14 mouse cellular contexts compared by ENCODE assay signal in genomic region chr16:76407321-76407920, GRCm38 (mm10). TPM values are rescaled to one million over a fixed set of nuclear protein-coding genes. Genes with fewer than 3 reads are reported as not detected.
DNase-seq lines count a peak whose midpoint lies in the region; ATAC-seq and TF ChIP-seq lines count a peak whose summit lies in the region.
"Had no signal": no experiment of that assay in that cellular context is flagged by ENCODE, and none has a peak within 500 bp of the region (broad histone marks: within the 10 kb centered on the region; RNA-seq: fewer than 3 reads in every experiment).

No protein-coding gene starts in this region.

- H3K9ac ChIP-seq in heart, embryonic 12.5 days, result no peak overlapping the region
- H3K9ac ChIP-seq in lung, embryonic 16.5 days (ENCODE audit: low read length), result no peak overlapping the region
- H3K9ac ChIP-seq in heart, embryonic 16.5 days (ENCODE audit: low read length), result no peak overlapping the region
- no peak overlapping the region for H3K9ac ChIP-seq in stomach, embryonic 15.5 days
- H3K9ac ChIP-seq: liver, embryonic 13.5 days had no signal

- no peak for DNase-seq in heart, postnatal 4 days
- DNase-seq in lung, adult 2 months, result no peak
- no peak for DNase-seq in adrenal gland, postnatal 14 days
- no peak for DNase-seq in left cerebral cortex, postnatal 25 days (ENCODE audit: low spot score in 2 of 2)
- DNase-seq: cerebellum, adult 9-10 months; liver, embryonic 13.5 days; midbrain, embryonic 14.5 days had no signal

- H3K27ac ChIP-seq in heart, embryonic 12.5 days (ENCODE audit: poor library complexity, severe bottlenecking), result peak overlapping the region; percentile 53
- H3K27ac ChIP-seq in lung, embryonic 16.5 days (ENCODE audit: low read length), result no peak overlapping the region
- H3K27ac ChIP-seq in heart, embryonic 16.5 days (ENCODE audit: low read length), result peak overlapping the region; percentile 37; the same call in 1 of the 2 replicates
- no peak overlapping the region for H3K27ac ChIP-seq in stomach, embryonic 15.5 days
- H3K27ac ChIP-seq: forebrain, embryonic 10.5 days; hindbrain, embryonic 10.5 days; liver, embryonic 13.5 days had no signal

- H3K9me3 ChIP-seq in heart, embryonic 12.5 days (replicated peaks), result no peaks in the 10 kb centered on the region
- H3K9me3 ChIP-seq in lung, embryonic 16.5 days (ENCODE audit: control insufficient read depth, low read length), result no peaks in the 10 kb centered on the region
- H3K9me3 ChIP-seq in heart, embryonic 16.5 days (replicated peaks; ENCODE audit: control insufficient read depth, low read length), result no peaks in the 10 kb centered on the region
- no peaks in the 10 kb centered on the region for H3K9me3 ChIP-seq in stomach, embryonic 15.5 days
- H3K9me3 ChIP-seq: forebrain, embryonic 10.5 days; hindbrain, embryonic 10.5 days; liver, embryonic 13.5 days had no signal

- ATAC-seq in heart, embryonic 12.5 days (ENCODE audit: insufficient number of reproducible peaks, low FRiP score), result peak; percentile 61
- ATAC-seq in lung, embryonic 16.5 days (ENCODE audit: low read depth), result 0 out of 2 replicates have a peak, but pooled peaks have one; percentile 11
- peak; percentile 49; the same call in 1 of the 2 replicates for ATAC-seq in heart, embryonic 16.5 days (replicated peaks; ENCODE audit: extremely low read depth, insufficient read depth, low FRiP score)
- ATAC-seq in stomach, embryonic 15.5 days (ENCODE audit: insufficient read depth, low FRiP score, low read depth), result no peak

- no peak overlapping the region for H3K4me3 ChIP-seq in heart, embryonic 12.5 days
- no peak overlapping the region for H3K4me3 ChIP-seq in lung, embryonic 16.5 days (ENCODE audit: low read length)
- no peak overlapping the region for H3K4me3 ChIP-seq in lung, adult 2 months (replicated peaks; ENCODE audit: extremely low read depth, low read depth, low read length)
- H3K4me3 ChIP-seq in heart, embryonic 16.5 days (ENCODE audit: low read length), result 0 out of 2 replicates have a peak overlapping the region, but pooled peaks have one; percentile 5
- H3K4me3 ChIP-seq in stomach, embryonic 15.5 days (replicated peaks), result no peak overlapping the region
- H3K4me3 ChIP-seq: forebrain, embryonic 10.5 days; hindbrain, embryonic 10.5 days; liver, embryonic 13.5 days had no signal

- WGBS in heart, embryonic 12.5 days, result 52% methylated on average over 13 of the region's 13 CpGs
- WGBS in lung, embryonic 16.5 days, result 40% methylated on average over 13 of the region's 13 CpGs
- WGBS in lung, adult 2 months, result 42% methylated on average over 13 of the region's 13 CpGs
- WGBS in heart, embryonic 16.5 days, result 49% methylated on average over 13 of the region's 13 CpGs
- WGBS in stomach, embryonic 15.5 days, result 38% methylated on average over 13 of the region's 13 CpGs

- peaks cover 22% of the 10 kb centered on the region for H3K4me1 ChIP-seq in heart, embryonic 12.5 days (replicated peaks)
- H3K4me1 ChIP-seq in lung, embryonic 16.5 days (replicated peaks; ENCODE audit: control insufficient read depth, insufficient read depth, low read length), result peaks cover 10% of the 10 kb centered on the region
- H3K4me1 ChIP-seq in lung, adult 2 months (ENCODE audit: control insufficient read depth, insufficient read depth, low read length), result peaks cover 3% of the 10 kb centered on the region
- peaks cover 6% of the 10 kb centered on the region for H3K4me1 ChIP-seq in heart, embryonic 16.5 days (ENCODE audit: control insufficient read depth, insufficient read depth, low read length)
- H3K4me1 ChIP-seq in stomach, embryonic 15.5 days, result no peaks in the 10 kb centered on the region
- H3K4me1 ChIP-seq: hindbrain, embryonic 10.5 days; liver, embryonic 13.5 days had no signal

- H3K36me3 ChIP-seq in heart, embryonic 12.5 days, result no peaks in the 10 kb centered on the region
- no peaks in the 10 kb centered on the region for H3K36me3 ChIP-seq in lung, embryonic 16.5 days (ENCODE audit: control insufficient read depth, insufficient read depth, low read length)
- H3K36me3 ChIP-seq in heart, embryonic 16.5 days (ENCODE audit: control insufficient read depth, insufficient read depth), result no peaks in the 10 kb centered on the region
- H3K36me3 ChIP-seq in stomach, embryonic 15.5 days, result no peaks in the 10 kb centered on the region
- H3K36me3 ChIP-seq: forebrain, embryonic 10.5 days; hindbrain, embryonic 10.5 days; liver, embryonic 13.5 days had no signal

- TF ChIP-seq POLR2A in lung, adult 2 months (IDR thresholded peaks at IDR 0.05; ENCODE audit: borderline replicate concordance, extremely low read depth, low read depth, low read length), result no peak

- intact Hi-C loops in left cerebral cortex, postnatal 25 days (cut with DNase I), result no loop called here

- H3K27me3 ChIP-seq in heart, embryonic 12.5 days (replicated peaks), result no peaks in the 10 kb centered on the region
- no peaks in the 10 kb centered on the region for H3K27me3 ChIP-seq in lung, embryonic 16.5 days (ENCODE audit: control insufficient read depth, insufficient read depth, low read depth, low read length)
- H3K27me3 ChIP-seq in heart, embryonic 16.5 days (ENCODE audit: control insufficient read depth, insufficient read depth, low read length), result no peaks in the 10 kb centered on the region
- no peaks in the 10 kb centered on the region for H3K27me3 ChIP-seq in stomach, embryonic 15.5 days (replicated peaks)
- H3K27me3 ChIP-seq: CH12.LX; liver, embryonic 13.5 days had no signal

- TF ChIP-seq CTCF in lung, adult 2 months (IDR thresholded peaks at IDR 0.05; ENCODE audit: insufficient read depth, low read length), result no peak

- peak overlapping the region; percentile 38; the same call in 1 of the 2 replicates for H3K4me2 ChIP-seq in heart, embryonic 12.5 days
- peak overlapping the region; percentile 31 for H3K4me2 ChIP-seq in lung, embryonic 16.5 days (ENCODE audit: low read depth, low read length)
- H3K4me2 ChIP-seq in heart, embryonic 16.5 days (ENCODE audit: low read depth, low read length), result peak overlapping the region; percentile 37
- peak overlapping the region; percentile 34 for H3K4me2 ChIP-seq in stomach, embryonic 15.5 days
- H3K4me2 ChIP-seq: liver, embryonic 13.5 days had no signal

RNA-seq across cellular contexts. Expression of gene Nrip1, which starts 33.8 kb away (rescaled TPM):
- polyA plus RNA-seq in heart, embryonic 12.5 days (2016; fragmentation: Nextera tagmentation; extraction: Ambion mirVana), result 28.5 and 29.6 TPM in 2 replicates
- total RNA-seq in heart, postnatal 4 days (2021), result 10 to 100 TPM; 24.3 to 25.7 TPM
- polyA plus RNA-seq in lung, embryonic 16.5 days (2015; fragmentation: Nextera tagmentation; extraction: Ambion mirVana), result 44.3 and 45.4 TPM in 2 replicates
- polyA plus RNA-seq in lung, adult 2 months (2012; rRNA removed), result 7.6 and 8.0 TPM in 2 replicates
- polyA plus RNA-seq in heart, embryonic 16.5 days (2015; fragmentation: Nextera tagmentation; extraction: Ambion mirVana), result 23.1 and 23.8 TPM in 2 replicates
- 39.2 and 44.2 TPM in 2 replicates for polyA plus RNA-seq in stomach, embryonic 15.5 days (2015; fragmentation: Nextera tagmentation; extraction: Ambion mirVana)
- total RNA-seq in adrenal gland, postnatal 14 days (2021), result 65.2 and 66.5 TPM in 2 replicates
- total RNA-seq in left cerebral cortex, postnatal 25 days (2021), result 10 to 100 TPM; 49.7 to 60.8 TPM
- total RNA-seq: CH12.LX had no signal

Comparison
In these comparisons a context has a peak if more than half of its experiments do, and no peak if none do; other contexts are left out.
1. H3K27ac ChIP-seq: peak in heart, embryonic 12.5 days (single experiment) and heart, embryonic 16.5 days (single experiment); none in lung, embryonic 16.5 days (single experiment) and stomach, embryonic 15.5 days (single experiment).
2. Peak in every context shown above with its lines, with median percentiles within 50 percentile points of each other: H3K4me2 ChIP-seq.